Mouse (Mus musculus): ENCODE data around the gene Rtcb. TPM values are rescaled to one million over a fixed set of nuclear protein-coding genes. Genes with fewer than 3 reads are reported as not detected.

Rtcb gene
- 109 and 137 TPM in 2 replicates for polyA plus RNA-seq (2015; fragmentation: Nextera tagmentation; extraction: Ambion mirVana)

DNA sequence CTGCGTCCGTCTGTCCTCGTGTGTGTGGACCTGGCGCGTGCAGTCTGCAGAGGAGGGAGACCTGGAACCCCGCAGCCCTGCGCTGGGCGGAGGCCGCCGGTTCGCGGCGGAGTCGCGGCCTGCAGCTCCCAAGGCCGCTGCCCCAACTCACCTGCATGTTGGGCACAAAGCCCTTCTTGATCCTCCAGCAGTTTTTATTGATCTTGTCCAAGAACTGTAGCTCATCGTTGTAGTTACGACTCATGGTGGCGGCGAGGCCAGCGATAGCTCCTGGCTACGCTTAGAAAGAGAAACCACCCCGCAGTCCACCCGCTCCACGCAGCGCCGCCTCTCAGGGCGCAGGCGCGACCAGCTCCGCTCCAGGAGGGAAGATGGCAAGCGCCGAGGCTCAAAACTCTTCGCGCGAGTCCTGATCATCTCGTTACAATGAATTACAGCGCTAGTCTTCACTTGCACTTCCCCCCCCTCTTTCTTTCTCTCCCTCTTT is at the start of gene Rtcb:
Gene Rtcb (minus strand): TSS at position 360 of the 487 bp plus-strand sequence.

DNA sequence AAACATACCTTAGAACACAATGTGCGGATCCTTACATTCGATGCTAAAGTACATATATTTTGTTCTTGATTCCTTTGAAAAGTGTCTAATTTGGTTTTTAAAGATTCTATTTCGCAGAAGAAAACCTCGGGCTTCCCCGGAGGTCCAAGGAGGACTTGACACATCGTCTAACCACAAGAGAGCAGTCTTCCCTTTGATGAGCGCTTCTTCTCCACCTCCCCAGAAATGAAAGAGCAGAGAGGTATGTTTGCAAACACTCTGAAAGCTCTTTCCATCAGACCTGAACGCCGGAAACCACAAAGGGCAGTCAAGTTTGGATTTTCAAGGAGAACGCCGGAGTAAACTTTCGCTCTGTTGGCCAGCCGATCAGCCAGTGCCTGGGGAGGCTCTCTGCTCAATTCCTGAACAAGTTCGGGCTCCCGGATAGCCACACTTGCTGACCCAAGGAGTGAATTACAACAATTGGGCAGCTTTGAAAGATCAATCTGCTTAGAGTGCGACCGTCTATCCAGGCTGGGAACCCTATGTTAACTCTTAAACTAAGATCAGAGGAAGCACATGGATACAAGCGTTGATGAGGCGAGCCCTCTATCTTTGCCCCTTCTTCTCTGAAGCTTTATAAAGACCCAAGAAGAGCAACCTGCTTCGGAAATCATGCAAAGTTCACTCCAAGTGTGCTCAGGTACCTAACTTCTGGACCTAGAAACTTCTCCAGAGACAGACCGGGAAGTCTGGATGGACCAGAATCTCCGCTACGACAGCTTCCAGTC is 29.8 kb downstream of the Rtcb start, which contains the start of gene Ascl4:
Gene Ascl4 (plus strand): TSS at position 6 of the 770 bp plus-strand sequence.

DNA sequence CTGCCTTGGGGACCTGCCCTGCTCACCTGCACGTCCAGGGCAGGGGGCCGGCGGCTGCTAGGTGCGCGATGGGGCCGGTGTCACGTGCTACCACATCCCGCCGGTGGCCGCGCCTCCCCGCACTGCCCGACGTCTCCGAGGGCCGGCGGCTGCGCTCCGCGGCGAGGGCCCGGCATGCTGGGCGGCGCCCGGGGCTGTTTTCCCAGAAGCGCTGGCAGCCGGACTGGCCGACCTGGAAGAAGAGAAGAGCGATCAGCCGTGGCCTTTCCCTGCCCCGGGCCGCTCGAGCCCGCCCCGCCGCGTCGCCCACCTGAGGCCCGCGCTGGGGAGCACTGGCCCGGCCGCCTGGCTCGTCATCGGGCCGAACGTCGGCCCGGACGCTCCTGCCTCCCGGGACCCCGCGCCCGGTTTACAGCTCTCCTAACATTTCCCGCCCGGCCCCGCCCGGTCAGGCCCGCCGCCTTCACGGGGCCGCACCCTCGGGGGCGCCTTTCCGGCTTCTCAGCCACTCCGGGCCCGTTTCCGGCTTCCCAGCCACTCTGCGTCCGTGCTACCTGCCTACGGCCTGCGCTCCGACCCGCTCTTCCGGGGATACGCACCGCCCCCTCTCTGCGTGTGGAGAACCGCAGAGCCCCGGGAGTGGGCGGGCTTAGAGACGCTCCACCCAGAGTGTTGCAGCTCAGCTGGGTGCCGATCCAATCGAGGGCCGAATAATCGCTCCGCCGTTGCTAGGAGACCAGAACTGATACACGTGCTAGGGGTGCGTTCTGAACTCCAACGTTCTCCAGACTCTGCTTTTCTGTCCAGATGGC is 40.9 kb downstream of the Rtcb start, which contains the start of gene Prdm4:
Gene Prdm4 (minus strand): TSS at position 645 of the 812 bp plus-strand sequence.

Other genes with a start within 250 kb of the Rtcb start
- gene Pwp1, start 128.3 kb downstream of the Rtcb start, polyA plus RNA-seq (2015; fragmentation: Nextera tagmentation; extraction: Ambion mirVana) = 34.1 and 39.5 TPM in 2 replicates
- gene Prdm4, start 40.7 kb downstream of the Rtcb start, polyA plus RNA-seq (2015; fragmentation: Nextera tagmentation; extraction: Ambion mirVana) = 8.1 and 9.8 TPM in 2 replicates
- 0.14 and 0.28 TPM in 2 replicates for gene Ascl4, start 30.1 kb downstream of the Rtcb start, polyA plus RNA-seq (2015; fragmentation: Nextera tagmentation; extraction: Ambion mirVana)
- gene Bpifc, start 54.1 kb upstream of the Rtcb start, polyA plus RNA-seq (2015; fragmentation: Nextera tagmentation; extraction: Ambion mirVana) = 0.22 TPM in 1 of 2 replicates, not detected in the other
- gene Fbxo7, start 64.1 kb upstream of the Rtcb start, polyA plus RNA-seq (2015; fragmentation: Nextera tagmentation; extraction: Ambion mirVana) = 28.0 and 37.7 TPM in 2 replicates

Data from adrenal gland, postnatal 0 days (tissue).